Mouse (Mus musculus): ENCODE data around the gene 2900026A02Rik. TPM values are rescaled to one million over a fixed set of nuclear protein-coding genes. Genes with fewer than 3 reads are reported as not detected.

Gene 2900026A02Rik
- total RNA-seq, 2 experiments from 2014 or later: 37.3 to 39.1 TPM

DNA sequence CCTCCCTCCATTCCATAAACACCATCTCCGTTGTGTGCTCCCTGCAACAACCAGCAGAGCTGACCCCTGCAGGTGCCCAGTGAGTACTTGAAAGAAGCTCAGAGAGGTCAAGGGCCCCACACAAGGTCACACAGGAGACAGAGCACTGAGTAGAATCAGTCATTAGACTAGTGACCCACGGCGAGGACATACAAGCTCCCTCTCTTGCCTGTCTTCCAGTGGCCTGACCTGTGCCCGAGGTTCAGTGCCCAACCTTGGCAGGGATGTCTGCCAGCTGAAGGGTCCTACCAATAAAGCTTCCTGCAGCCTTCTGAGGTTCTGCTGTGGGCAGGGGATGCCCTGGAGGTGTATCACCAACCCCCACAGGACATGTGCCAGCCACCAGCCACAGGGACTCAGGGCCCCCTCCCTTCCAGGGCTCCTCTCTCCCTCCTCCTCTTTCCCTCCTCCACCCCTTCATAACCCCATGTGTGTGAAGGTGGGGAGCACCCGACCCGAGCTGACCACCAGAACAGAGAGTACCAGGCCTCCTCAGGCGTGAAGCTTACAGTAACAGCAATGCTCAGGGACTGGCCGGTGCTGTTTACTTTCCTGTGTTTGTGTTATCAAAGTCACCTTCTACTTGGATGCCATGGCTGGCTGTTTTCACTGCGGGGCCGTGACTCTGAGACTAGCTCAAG lies 8.7 kb downstream of the 2900026A02Rik start:
- DNase-seq (ENCODE audit: low spot score in 2 of 2): no peak

DNA sequence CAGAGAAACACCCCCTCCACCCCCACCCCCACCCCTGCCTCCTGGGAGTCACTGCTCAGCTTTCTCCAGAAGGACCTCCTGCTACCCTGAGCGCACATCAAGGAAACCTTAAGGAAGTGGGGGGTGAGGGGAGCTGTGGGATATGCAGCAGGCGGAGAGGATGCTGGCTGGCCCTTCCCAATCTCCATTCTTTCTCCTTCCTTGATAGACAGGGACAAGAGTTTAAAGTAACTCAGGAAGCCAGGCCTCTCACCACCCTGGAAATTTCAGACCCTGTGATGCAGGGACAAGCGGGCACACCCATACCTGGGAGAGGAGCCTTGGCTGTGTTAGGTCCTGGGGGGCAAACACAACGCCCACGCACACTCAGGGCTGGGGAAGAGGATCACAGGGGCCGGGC lies 10.7 kb downstream of the 2900026A02Rik start:
- DNase-seq (ENCODE audit: low spot score in 2 of 2): no peak

DNA sequence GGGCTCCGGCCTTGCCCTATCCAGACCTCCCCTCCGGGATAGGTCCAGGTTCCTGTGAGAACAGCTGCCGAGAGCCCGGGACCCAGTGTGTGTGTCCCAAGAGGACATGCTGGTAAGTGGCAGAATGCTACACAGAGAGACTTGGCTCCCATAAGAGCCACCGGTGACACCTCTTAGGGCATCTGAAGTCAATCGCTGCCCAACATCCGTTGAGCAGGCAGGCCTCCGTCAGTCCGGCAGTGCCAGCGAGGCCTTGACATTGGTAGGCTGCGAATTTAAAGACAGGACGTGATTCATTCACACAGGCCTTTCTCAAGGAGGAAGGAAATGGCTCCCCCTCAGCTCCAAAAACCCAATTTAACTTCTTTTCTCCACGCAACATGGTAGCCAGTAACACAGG lies 11.1 kb downstream of the 2900026A02Rik start:
- DNase-seq (ENCODE audit: low spot score in 2 of 2): no peak

DNA sequence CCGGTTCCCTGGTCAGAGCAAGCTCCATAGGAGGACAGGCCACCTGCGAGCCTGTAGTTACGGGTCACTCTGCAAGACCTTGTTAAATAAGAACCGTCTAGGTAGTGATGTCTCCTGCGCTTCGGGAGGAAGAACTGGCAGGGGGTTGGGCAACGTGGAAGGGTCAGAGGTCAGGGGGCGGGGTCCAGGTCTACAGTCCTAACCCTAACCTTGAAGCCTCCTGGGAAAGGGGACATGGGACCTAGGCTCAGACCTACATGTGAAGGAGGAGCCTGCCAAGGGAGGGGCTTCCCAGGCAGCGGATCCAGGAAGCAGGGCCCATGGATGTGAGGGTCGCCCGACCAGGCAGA lies 11.7 kb downstream of the 2900026A02Rik start:
- DNase-seq (ENCODE audit: low spot score in 2 of 2): no peak

DNA sequence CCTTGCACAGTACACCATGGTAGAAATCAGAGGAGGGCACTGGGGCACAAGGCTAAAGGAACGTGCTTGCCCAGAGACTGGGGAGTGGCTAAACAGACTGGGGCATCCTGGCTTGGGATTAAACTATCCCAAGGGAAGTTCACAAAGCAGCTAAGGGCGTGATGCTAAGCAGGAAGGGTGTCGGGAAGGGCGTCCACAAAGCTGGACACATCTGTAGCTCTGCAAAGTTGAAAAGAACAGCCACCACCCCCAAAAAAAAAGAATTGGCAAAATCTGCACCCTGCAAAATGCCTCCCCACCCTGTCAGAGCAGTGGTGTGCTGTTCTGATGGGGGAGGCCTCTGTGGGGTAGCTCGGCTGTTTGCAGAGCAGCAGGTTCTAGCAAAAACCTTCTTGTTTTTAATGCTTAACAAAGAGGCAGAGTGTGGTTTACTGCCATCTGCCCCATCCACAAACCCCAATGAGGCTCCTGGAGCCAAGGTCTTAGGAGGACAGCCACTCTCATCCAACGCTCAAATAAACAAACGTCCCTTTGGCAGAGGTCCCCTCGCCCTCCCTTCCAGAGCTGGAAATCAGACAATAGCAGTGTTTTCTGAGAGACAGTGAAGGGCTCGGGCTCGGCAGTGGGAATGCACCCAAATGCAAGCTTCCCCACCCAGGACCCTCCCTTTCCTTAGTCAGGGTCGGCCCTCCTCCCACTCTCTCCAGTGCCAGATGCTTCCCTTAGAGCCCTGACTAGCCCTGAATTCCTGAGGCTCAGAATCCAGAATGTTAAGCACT lies 12.2 kb downstream of the 2900026A02Rik start:
- peak in 1 of 2 experiments; percentile 36 for DNase-seq (ENCODE audit: low spot score in 2 of 2)

DNA sequence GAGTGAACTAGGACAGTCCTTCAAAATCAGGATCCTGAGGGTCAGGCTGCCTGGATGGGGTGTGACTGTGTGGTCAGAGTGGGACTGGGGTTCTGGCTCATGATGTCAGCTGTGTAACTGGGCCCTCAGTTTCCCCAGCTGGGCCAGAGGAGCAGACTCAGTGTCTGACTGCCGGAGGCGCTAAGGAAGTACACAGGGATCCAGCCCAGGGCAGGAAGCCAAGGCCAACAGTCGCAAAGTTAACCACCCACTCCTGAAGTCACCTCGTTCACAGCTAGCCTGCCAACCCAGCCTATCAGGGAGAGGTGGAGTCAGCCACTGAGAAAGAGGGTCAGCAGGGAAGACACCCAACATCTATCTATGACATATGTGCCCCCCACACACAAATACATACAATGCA lies 13.0 kb downstream of the 2900026A02Rik start:
- no peak for DNase-seq (ENCODE audit: low spot score in 2 of 2)

DNA sequence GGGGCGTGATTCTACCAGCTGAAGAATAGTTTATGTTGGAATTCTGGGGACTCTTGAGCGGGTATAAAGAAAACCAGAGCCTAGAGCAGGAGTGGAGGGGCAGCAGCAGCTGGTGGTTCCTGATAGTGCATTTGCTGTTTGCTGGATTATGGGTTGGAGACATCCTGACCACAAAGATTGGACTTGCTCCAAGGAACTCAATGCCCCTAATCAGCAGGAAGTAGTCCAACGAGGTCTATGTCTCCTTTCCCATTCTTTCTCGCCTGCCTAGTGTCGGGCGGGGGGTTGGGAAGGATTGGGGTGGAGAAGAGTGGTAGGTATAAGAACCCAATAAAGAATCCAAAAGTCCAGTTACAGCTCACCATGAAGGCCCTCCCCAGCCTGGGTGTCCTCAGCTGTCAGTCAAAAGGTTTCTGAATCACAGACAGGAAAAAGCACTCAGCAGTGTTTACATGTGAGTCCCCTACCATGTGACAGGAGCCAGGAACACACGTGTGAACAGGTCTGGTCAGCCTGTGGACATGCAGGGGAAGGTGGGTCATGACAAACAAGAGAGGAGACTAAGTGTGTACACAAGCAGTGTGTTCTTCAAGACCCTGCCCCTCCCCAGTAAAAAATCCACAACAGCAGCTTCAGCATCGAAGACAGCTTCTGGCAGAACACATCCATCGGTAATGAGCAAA lies 14.2 kb downstream of the 2900026A02Rik start:
- no peak for DNase-seq (ENCODE audit: low spot score in 2 of 2)

DNA sequence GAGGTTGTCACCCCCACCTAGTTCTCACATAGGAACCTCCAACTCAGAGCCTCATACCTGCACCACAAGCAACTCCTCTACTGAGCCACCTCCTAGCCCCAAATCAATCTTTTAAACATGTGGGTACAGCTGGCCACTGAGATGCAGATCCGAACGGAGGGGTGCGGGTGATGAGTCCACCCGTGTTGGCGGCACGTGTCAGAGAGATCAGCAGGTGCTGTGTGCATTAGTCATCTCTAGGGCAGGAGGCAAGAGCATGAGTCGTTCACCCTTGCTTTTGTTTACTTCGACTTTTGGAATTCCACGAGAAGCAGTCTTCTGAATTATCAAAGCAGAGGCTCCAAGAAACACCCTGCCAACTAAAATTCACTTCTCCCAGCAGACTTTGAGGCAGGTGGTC lies 16.8 kb downstream of the 2900026A02Rik start:
- no peak for DNase-seq (ENCODE audit: low spot score in 2 of 2)

DNA sequence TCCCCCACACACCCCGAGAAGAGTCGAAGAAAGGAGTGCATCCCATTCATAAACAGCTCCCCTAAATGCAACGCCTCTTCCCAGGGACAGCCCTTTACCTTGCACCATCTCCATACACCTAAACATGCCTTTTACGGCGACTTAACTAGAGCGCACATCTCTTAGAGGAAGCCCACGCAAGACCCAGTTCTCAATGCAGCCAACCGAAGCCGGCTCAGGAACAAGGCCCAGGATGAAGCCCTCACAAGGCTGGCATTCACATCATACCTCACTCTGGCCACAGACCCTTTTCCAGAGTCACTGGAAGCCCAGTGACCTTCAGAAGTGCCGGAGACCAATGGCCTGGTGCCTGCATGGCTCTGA lies 21.3 kb downstream of the 2900026A02Rik start:
- no peak for DNase-seq (ENCODE audit: low spot score in 2 of 2)

DNA sequence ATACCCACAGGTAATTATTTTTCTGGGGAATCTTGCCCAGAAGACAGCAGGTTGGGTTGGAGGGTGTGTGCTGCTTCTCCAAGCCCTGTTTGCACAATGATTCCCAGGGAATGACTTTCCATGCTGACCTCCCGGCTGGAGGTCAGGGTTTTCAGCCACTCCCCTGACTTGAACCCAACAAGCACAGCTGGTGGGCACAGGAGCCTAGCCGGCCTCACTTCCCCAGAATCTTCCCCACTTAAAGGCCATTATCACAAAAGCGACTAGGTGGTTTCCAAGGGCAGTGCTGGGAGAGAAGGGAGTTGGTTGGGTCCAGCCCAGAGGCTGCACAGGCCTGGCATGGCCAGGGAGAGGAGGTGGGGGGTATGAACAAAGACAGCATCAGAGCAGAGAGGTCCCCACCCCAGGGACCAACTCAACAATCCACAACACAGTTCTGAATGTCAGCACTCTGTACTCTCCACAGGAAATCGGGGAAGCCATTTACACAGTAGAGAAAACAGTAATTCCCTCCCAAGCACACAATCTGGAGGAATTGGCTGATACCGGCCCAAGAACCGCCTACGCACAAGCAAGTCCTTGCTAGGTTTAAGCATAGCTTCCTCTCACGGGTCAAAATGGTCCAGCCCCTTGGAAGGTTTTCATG lies 21.8 kb downstream of the 2900026A02Rik start:
- DNase-seq (ENCODE audit: low spot score in 2 of 2): peak in 1 of 2 experiments; percentile 30

DNA sequence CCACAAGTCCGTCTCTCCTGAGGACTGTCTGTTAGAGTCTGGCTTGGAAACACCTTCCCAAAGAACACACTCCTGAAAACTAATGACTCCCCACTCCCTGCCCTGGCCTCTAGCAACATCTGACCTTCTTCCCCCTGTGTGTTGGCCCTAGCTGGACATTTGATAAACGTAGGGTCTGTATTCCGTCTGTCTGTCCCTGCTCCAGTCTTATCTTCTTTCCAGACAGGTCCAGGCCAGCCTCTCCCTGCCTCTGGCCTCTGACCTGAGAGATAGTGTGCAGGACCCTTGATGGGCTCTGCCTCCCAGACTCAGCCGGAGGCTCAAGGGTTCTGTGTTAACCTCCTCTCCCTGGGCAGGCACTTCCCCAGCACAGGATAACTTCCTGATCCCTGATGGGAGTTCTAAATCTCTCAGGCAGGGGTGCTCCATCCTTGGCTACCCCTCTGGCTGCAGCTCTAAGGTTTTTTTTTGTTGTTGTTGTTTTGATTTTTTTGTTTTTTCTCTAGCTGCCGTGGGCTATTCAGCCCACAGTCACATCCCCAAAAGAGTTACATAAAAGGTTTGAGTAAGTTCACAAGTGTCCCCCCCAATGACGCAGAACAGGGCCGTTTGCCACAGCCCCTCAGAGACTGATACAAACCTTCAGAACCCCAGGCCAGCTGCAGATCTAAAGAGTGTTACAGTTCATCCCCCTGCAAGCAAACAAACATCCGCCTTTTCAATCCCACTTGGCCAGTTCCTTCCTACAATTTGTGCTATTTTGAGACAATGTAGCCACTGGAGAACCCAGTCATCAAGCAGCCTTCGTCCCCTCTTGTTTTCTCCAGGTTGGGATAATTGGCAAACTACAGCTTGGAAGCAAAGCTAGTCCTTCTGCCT lies 23.9 kb downstream of the 2900026A02Rik start:
- no peak for DNase-seq (ENCODE audit: low spot score in 2 of 2)

DNA sequence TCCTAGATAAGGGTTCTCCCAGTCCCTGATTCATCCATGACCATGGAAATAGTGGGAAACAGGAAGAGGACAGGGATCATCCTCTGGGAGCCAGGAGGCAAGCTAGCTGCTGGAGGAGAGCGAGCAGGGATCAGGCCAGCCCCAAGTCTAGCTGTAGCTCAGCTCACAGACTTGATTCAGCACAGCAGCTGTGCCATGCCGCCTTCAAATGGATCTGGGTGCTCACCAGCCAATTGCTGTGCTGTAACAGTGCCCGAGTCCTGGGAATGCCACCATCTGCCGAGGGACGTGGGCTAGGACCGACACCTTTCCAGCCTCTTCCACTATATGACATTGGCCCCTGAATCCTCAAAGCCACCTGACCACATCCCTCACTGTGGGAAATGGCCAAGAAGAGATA lies 25.1 kb downstream of the 2900026A02Rik start:
- DNase-seq (ENCODE audit: low spot score in 2 of 2): peak; percentile 50 to 57

DNA sequence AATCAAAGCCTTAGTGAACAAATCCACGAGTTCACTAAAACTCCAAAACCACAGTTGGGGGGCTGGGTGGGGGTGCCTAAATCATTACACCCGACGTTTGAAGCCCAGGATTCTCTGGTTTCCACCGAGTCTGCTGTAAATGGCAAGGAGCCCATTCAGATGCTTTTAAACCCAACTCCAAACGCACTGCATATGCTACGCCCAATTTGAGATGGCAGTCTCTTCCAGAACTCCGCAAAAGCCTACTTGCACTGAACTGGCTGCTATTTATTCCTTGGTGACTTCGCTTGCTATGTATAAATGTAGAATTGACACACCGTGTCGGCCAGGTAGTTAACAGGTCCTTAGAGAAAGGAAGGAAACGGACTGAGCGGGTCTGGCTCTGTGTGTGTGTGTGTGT lies 25.6 kb downstream of the 2900026A02Rik start:
- peak; percentile 32 to 34 for DNase-seq (ENCODE audit: low spot score in 2 of 2)

DNA sequence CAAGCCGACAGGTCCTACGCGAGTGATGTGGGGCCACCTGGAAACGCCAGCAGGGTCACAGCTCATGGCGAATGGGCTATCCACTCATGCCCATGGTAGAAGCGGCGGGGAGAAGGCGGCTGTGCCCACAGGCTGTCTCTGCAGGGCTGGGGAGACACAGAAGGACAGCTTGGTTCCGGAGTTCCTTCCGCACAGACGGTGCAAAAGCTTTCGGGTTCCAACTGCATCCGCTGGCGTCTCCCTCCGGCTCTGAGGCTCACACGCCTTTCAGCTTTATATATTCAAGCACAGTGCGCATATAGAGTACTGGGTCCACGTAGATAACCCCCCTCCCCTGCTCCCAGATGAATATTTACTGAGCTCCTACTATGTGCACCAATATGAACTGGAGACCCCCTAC lies 27.3 kb downstream of the 2900026A02Rik start:
- peak; percentile 54 to 56 for DNase-seq (ENCODE audit: low spot score in 2 of 2)

DNA sequence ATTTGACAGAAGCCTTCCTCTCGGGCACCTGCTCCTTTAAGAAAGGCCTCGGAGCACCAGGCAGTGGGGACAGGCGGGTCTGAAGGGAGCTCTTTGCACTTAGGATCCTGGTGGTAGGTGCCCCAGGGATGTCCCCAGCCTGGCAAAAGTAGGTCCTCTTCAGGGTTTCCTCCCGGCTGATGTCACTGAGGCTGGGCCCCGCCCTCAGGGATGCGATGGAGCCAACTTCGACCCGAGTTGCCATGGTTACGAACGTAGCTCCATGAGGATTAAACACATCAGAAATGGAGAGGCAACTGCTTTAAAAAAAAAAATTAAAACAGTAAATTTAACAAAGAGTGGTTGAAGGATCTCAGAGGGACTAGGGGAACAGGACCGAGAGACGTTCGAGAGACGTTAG lies 29.1 kb downstream of the 2900026A02Rik start:
- peak in 1 of 2 experiments; percentile 26 for DNase-seq (ENCODE audit: low spot score in 2 of 2)

DNA sequence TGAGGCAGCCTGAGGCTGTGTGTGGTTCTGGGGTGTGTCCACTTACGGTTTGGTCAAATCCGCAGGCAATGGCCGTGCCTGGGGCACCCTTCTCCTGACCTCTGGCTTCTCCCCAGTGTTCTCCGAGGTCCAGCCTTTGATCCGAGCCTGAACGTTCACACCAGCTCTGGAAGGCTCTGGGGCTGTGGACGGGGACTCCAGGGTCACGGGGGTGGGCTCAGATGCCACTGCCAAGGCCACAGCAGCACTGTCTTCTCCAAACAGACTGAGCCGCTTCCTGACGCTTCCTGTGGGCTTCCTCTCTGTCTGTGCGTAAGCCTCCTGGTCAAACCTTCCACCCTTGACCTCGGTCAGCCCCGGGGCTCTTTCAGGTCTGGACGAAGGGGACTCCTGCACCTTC lies 30.5 kb downstream of the 2900026A02Rik start:
- no peak for DNase-seq (ENCODE audit: low spot score in 2 of 2)

DNA sequence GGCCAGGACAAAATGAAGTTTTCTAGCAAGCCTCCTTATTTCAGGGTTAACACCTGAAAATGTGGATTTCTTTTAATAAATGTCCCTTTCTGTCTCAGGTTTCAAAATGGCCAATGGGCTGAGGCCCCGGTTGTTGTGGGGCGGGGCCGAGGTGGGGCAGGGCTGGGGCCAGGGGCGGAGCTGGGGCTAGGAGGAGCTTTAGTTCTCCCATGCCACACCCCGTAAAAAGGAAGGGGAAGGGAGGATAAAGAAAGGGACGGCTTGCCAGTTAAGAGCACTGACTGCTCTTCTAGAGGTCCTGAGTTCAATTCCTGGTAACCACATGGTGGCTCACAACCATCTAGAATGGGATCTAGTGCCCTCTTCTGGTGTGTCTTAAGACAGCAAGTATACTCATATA lies 39.6 kb downstream of the 2900026A02Rik start:
- no peak for DNase-seq (ENCODE audit: low spot score in 2 of 2)

DNA sequence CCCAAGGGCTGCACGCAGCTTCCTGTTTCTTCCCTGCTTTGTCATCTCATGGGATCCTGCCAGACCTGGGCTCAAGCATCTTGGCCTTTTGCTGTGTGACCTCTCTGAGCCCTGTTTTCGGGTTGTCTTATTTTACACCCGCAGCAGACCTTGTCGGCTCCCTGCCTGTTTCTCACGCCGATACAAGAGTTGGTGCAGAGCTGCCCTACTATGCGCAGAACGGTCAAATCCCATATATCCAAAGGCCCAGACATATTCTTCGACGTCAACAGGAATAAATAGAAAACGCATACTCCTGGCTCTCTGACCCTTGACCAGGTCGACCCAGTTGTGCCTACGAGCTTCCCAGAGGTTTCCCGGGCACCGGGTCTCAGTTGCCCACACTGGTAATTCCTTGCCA lies 40.3 kb downstream of the 2900026A02Rik start:
- DNase-seq (ENCODE audit: low spot score in 2 of 2): no peak

DNA sequence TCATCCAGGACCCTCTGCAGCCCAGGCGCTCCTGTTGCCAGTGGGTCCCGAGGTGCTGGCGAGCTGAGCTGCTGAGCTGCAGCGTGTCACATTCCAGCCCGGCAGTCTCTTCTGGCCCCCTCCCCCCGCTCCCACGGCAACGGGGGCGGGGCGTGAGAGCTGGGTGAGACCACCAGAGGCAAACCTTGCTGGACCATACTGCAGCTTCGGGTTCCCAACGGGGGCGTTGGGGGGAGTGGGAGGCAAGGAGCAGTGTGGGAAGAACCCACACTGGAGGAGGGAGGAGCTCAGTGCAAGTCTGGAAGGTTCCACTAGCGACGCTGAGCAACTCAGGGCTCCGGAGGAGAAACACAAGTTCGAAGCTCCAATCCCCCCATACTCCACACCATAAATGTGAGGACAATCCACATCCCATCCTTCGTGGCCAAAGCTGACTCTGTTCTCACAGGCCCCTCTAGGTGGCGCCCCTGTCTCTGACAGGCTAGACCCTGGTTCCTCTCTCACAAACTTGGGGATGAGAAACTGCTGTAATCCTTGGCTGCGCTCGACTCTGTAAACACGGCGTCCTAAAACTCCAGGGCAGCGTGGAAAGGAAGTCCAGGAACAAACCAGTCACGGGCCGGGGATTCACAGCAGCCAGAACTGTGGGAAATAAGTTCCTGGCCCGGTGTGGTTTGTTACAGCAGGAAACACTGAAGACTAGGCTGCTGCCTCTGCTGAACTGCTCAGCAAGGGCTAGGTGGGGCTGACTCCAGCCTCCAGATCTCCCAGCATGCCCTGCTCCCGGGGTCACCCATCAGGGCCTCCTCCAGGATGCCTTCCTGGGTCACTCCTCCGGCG lies 41.0 kb downstream of the 2900026A02Rik start:
- DNase-seq (ENCODE audit: low spot score in 2 of 2): peak; percentile 89 to 93

DNA sequence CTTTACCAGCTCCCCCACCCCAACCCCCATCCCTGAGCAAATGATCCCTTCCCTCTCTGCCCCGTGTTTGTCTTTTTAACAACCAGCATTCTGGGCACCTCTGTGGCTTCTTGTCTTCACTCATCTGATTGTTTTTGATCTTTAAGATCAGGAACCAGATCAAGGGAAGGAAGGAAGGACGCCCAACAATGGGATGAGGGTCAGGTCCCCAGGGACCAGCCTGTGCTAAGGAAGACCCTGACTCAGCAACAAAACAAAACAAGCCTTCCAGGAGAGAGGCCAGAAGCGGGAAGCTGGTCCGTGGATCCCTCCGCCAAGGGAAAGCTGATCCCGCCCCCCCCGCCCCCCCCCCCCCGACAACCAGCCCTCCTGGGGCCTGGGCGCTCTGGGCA lies 41.6 kb downstream of the 2900026A02Rik start:
- DNase-seq (ENCODE audit: low spot score in 2 of 2): no peak
